In the genomic region with DNA sequence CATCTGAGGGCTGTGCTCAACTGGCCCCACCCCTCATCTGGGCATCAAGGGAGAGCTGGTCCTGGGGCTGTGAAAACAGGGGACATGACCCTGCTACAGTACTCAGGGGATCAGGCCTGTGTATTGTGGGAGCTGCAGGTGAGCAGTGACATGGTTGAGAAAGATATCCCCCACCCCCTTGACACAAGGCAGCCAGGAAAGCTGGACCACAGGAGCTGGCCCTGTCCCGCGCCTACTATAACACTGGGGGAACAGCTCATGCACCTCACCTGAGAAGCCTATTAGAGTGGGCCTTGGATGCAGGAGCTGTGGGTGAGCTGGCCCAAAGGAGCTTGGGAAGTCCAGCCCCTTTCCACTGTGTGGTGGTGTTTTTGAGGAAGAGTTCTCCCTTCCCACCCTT, we compare ENCODE assay signal across 25 mouse cellular contexts.
DNase-seq lines count a peak whose midpoint lies in the region; ATAC-seq and TF ChIP-seq lines count a peak whose summit lies in the region.
"Had no signal": no experiment of that assay in that cellular context is flagged by ENCODE, and none has a peak within 500 bp of the region (broad histone marks: within the 10 kb centered on the region; RNA-seq: fewer than 3 reads in every experiment).

No protein-coding gene starts in this region.

- no peak overlapping the region for H3K4me3 ChIP-seq in hindbrain, embryonic 11.5 days (ENCODE audit: low read depth, low read length)
- no peak overlapping the region for H3K4me3 ChIP-seq in hindbrain, postnatal 0 days (ENCODE audit: low read length)
- no peak overlapping the region for H3K4me3 ChIP-seq in midbrain, embryonic 11.5 days (ENCODE audit: low read depth, low read length)
- H3K4me3 ChIP-seq in midbrain, embryonic 10.5 days = no peak overlapping the region
- H3K4me3 ChIP-seq in embryonic facial prominence, embryonic 13.5 days = no peak overlapping the region
- no peak overlapping the region for H3K4me3 ChIP-seq in midbrain, embryonic 14.5 days (replicated peaks; ENCODE audit: low read depth, low read length)
- H3K4me3 ChIP-seq: forebrain, embryonic 12.5 days; heart, embryonic 13.5 days; hindbrain, embryonic 15.5 days; myocyte; neural tube, embryonic 15.5 days had no signal

- no peaks in the 10 kb centered on the region for H3K9me3 ChIP-seq in hindbrain, embryonic 11.5 days (ENCODE audit: control insufficient read depth, low read length)
- H3K9me3 ChIP-seq in hindbrain, postnatal 0 days (ENCODE audit: low read length) = no peaks in the 10 kb centered on the region
- H3K9me3 ChIP-seq in midbrain, embryonic 11.5 days (ENCODE audit: control insufficient read depth, low read length) = no peaks in the 10 kb centered on the region
- H3K9me3 ChIP-seq in midbrain, embryonic 10.5 days (replicated peaks) = no peaks in the 10 kb centered on the region
- no peaks in the 10 kb centered on the region for H3K9me3 ChIP-seq in embryonic facial prominence, embryonic 13.5 days
- H3K9me3 ChIP-seq in midbrain, embryonic 14.5 days (ENCODE audit: control insufficient read depth, low read length) = no peaks in the 10 kb centered on the region
- H3K9me3 ChIP-seq: forebrain, embryonic 12.5 days; heart, embryonic 13.5 days; hindbrain, embryonic 15.5 days; neural tube, embryonic 15.5 days had no signal

- no peaks in the 10 kb centered on the region for H3K27me3 ChIP-seq in hindbrain, embryonic 11.5 days (ENCODE audit: control insufficient read depth, insufficient read depth, low read length)
- H3K27me3 ChIP-seq in hindbrain, postnatal 0 days (ENCODE audit: insufficient read depth, low read length) = no peaks in the 10 kb centered on the region
- no peaks in the 10 kb centered on the region for H3K27me3 ChIP-seq in midbrain, embryonic 11.5 days (ENCODE audit: control insufficient read depth, insufficient read depth, low read length)
- H3K27me3 ChIP-seq in midbrain, embryonic 10.5 days (ENCODE audit: low read depth, poor library complexity, severe bottlenecking) = no peaks in the 10 kb centered on the region
- H3K27me3 ChIP-seq in embryonic facial prominence, embryonic 13.5 days = no peaks in the 10 kb centered on the region
- H3K27me3 ChIP-seq in midbrain, embryonic 14.5 days (ENCODE audit: control insufficient read depth, insufficient read depth, low read length) = no peaks in the 10 kb centered on the region
- H3K27me3 ChIP-seq: forebrain, embryonic 12.5 days; heart, embryonic 13.5 days; hindbrain, embryonic 15.5 days; neural tube, embryonic 15.5 days had no signal

- H3K4me1 ChIP-seq in hindbrain, embryonic 11.5 days (replicated peaks; ENCODE audit: control insufficient read depth, insufficient read depth, low read length) = no peaks in the 10 kb centered on the region
- H3K4me1 ChIP-seq in hindbrain, postnatal 0 days (ENCODE audit: insufficient read depth, low read length) = no peaks in the 10 kb centered on the region
- H3K4me1 ChIP-seq in midbrain, embryonic 11.5 days (ENCODE audit: control insufficient read depth, insufficient read depth, low read length) = no peaks in the 10 kb centered on the region
- H3K4me1 ChIP-seq in midbrain, embryonic 10.5 days = no peaks in the 10 kb centered on the region
- H3K4me1 ChIP-seq in embryonic facial prominence, embryonic 13.5 days = no peaks in the 10 kb centered on the region
- H3K4me1 ChIP-seq in midbrain, embryonic 14.5 days (ENCODE audit: control insufficient read depth, insufficient read depth, low read length) = no peaks in the 10 kb centered on the region
- H3K4me1 ChIP-seq: forebrain, embryonic 12.5 days; heart, embryonic 13.5 days; hindbrain, embryonic 15.5 days; neural tube, embryonic 15.5 days had no signal

- H3K27ac ChIP-seq in hindbrain, embryonic 11.5 days (ENCODE audit: low read depth, low read length) = no peak overlapping the region
- no peak overlapping the region for H3K27ac ChIP-seq in hindbrain, postnatal 0 days
- H3K27ac ChIP-seq in midbrain, embryonic 11.5 days (ENCODE audit: low read depth, low read length) = no peak overlapping the region
- no peak overlapping the region for H3K27ac ChIP-seq in midbrain, embryonic 10.5 days (replicated peaks)
- H3K27ac ChIP-seq in embryonic facial prominence, embryonic 13.5 days = no peak overlapping the region
- H3K27ac ChIP-seq in midbrain, embryonic 14.5 days (replicated peaks; ENCODE audit: low read depth, low read length) = no peak overlapping the region
- H3K27ac ChIP-seq: forebrain, embryonic 12.5 days; heart, embryonic 13.5 days; hindbrain, embryonic 15.5 days; liver, embryonic 14.5 days; neural tube, embryonic 15.5 days had no signal

- no peak for TF ChIP-seq CTCF in hindbrain, postnatal 0 days (IDR thresholded peaks at IDR 0.05; ENCODE audit: low read depth)

- no peak for DNase-seq in hindbrain, embryonic 11.5 days (ENCODE audit: low spot score)
- no peak for DNase-seq in hindbrain, postnatal 0 days (ENCODE audit: low spot score)
- DNase-seq in midbrain, embryonic 11.5 days (ENCODE audit: low spot score, missing footprints) = no peak
- no peak for DNase-seq in midbrain, embryonic 10.5 days (ENCODE audit: low spot score)
- DNase-seq in midbrain, embryonic 14.5 days = no peak
- DNase-seq: adrenal gland, adult 2 months; cerebellum, adult 18-20 months; embryo, embryonic 11 days; gastrocnemius, postnatal 10 days; heart, postnatal 14 days; kidney, postnatal 36 days; lung, postnatal 4 days; right cerebral cortex, adult 18-20 months; right cerebral cortex, postnatal 4 days; thymus, adult 2 months; thymus, postnatal 4 days had no signal

- peak; percentile 36; the same call in 1 of the 2 replicates for ATAC-seq in hindbrain, embryonic 11.5 days (ENCODE audit: low FRiP score)
- no peak for ATAC-seq in hindbrain, postnatal 0 days
- ATAC-seq in midbrain, embryonic 11.5 days (ENCODE audit: low FRiP score) = 0 out of 2 replicates have a peak, but pooled peaks have one; percentile 24
- peak; percentile 37; the same call in 1 of the 2 replicates for ATAC-seq in embryonic facial prominence, embryonic 13.5 days (ENCODE audit: insufficient number of reproducible peaks, insufficient read depth, low FRiP score, low TSS enrichment, low read depth)
- ATAC-seq in midbrain, embryonic 14.5 days (ENCODE audit: low FRiP score, low TSS enrichment) = peak; percentile 24; the same call in 1 of the 2 replicates
- ATAC-seq in frontal cortex, adult (ENCODE audit: low TSS enrichment) = no peak
- ATAC-seq: intestine, embryonic 16.5 days had no signal

- WGBS in hindbrain, embryonic 11.5 days = 89% methylated on average over 2 of the region's 2 CpGs
- WGBS in hindbrain, postnatal 0 days = 100% methylated on average over 2 of the region's 2 CpGs
- WGBS in midbrain, embryonic 11.5 days = 88% methylated on average over 2 of the region's 2 CpGs
- WGBS in midbrain, embryonic 10.5 days = 100% methylated on average over 2 of the region's 2 CpGs
- WGBS in embryonic facial prominence, embryonic 13.5 days = 98% methylated on average over 2 of the region's 2 CpGs
- WGBS in midbrain, embryonic 14.5 days = 100% methylated on average over 2 of the region's 2 CpGs

- no peak overlapping the region for H3K4me2 ChIP-seq in hindbrain, embryonic 11.5 days (replicated peaks; ENCODE audit: low read depth, low read length)
- H3K4me2 ChIP-seq in hindbrain, postnatal 0 days (ENCODE audit: low read depth, low read length) = no peak overlapping the region
- H3K4me2 ChIP-seq in midbrain, embryonic 11.5 days = no peak overlapping the region
- no peak overlapping the region for H3K4me2 ChIP-seq in embryonic facial prominence, embryonic 13.5 days
- no peak overlapping the region for H3K4me2 ChIP-seq in midbrain, embryonic 14.5 days (ENCODE audit: low read length)
- H3K4me2 ChIP-seq: forebrain, embryonic 12.5 days; heart, embryonic 13.5 days; hindbrain, embryonic 15.5 days; neural tube, embryonic 15.5 days had no signal

- no peak overlapping the region for H3K9ac ChIP-seq in hindbrain, embryonic 11.5 days (ENCODE audit: low read depth, low read length)
- no peak overlapping the region for H3K9ac ChIP-seq in hindbrain, postnatal 0 days (replicated peaks; ENCODE audit: low read length)
- H3K9ac ChIP-seq in midbrain, embryonic 11.5 days (ENCODE audit: low read length) = no peak overlapping the region
- H3K9ac ChIP-seq in embryonic facial prominence, embryonic 13.5 days = no peak overlapping the region
- no peak overlapping the region for H3K9ac ChIP-seq in midbrain, embryonic 14.5 days (replicated peaks; ENCODE audit: low read length)
- H3K9ac ChIP-seq: forebrain, embryonic 12.5 days; heart, embryonic 13.5 days; hindbrain, embryonic 15.5 days; liver, embryonic 14.5 days; neural tube, embryonic 15.5 days had no signal

- H3K36me3 ChIP-seq in hindbrain, embryonic 11.5 days (ENCODE audit: control insufficient read depth, insufficient read depth, low read length) = no peaks in the 10 kb centered on the region
- H3K36me3 ChIP-seq in hindbrain, postnatal 0 days (ENCODE audit: insufficient read depth, low read length) = no peaks in the 10 kb centered on the region
- H3K36me3 ChIP-seq in midbrain, embryonic 11.5 days (ENCODE audit: control insufficient read depth, insufficient read depth, low read length) = no peaks in the 10 kb centered on the region
- no peaks in the 10 kb centered on the region for H3K36me3 ChIP-seq in midbrain, embryonic 10.5 days
- no peaks in the 10 kb centered on the region for H3K36me3 ChIP-seq in embryonic facial prominence, embryonic 13.5 days
- no peaks in the 10 kb centered on the region for H3K36me3 ChIP-seq in midbrain, embryonic 14.5 days (ENCODE audit: control insufficient read depth, insufficient read depth, low read length)
- H3K36me3 ChIP-seq: forebrain, embryonic 12.5 days; heart, embryonic 13.5 days; hindbrain, embryonic 15.5 days; neural tube, embryonic 15.5 days had no signal

Comparison
In these comparisons a context has a peak if more than half of its experiments do, and no peak if none do; other contexts are left out.
1. ATAC-seq: peak in hindbrain, embryonic 11.5 days (single experiment), midbrain, embryonic 11.5 days (single experiment), embryonic facial prominence, embryonic 13.5 days (single experiment) and midbrain, embryonic 14.5 days (single experiment); none in hindbrain, postnatal 0 days (single experiment) and frontal cortex, adult (single experiment).